Mouse (Mus musculus) testis, adult 2 months (tissue): ENCODE measurements around the gene Sec62.

ENCODE experiments used
- CTCF ChIP-seq: fragments of 200-500 bp; IDR thresholded peaks from 2 replicates; pipeline ENCODE4 v1.5.1; 2012; ENCODE audit warnings: low read depth, mild to moderate bottlenecking, inconsistent platforms, low read length, moderate library complexity; ENCODE audit not compliant: control insufficient read depth, insufficient read depth, insufficient replicate concordance
- POLR2A ChIP-seq: fragments of 200-500 bp; IDR thresholded peaks from 2 replicates; pipeline ENCODE4 v1.6.1; 2012; ENCODE audit warnings: low read depth, mild to moderate bottlenecking, inconsistent platforms, low read length, moderate library complexity; ENCODE audit not compliant: control insufficient read depth

DNA sequence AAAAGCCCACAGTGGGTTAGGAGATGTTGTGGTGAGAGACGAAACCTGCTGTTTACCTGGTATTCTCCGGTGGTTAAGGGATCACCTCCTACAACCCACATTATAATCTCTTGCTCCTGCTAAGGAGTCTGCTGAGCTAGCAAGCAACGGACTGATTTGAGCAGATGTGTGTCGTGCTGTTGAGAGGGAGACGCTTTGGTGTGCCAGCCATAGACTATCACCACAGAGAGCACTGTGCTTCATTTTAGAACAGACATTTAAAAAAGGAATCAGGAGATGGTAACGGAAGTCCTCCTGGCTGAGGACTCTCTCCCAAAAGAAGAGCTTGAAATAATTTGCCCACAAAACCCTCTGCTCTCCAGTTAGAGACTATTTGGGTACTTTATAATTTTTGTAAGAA is 25.4 kb upstream of the Sec62 start:
- TF ChIP-seq POLR2A: no peak
- no peak for TF ChIP-seq CTCF
